Mouse (Mus musculus): Measurements from ENCODE around the gene Sap30bp. TPM values are rescaled to one million over a fixed set of nuclear protein-coding genes. Genes with fewer than 3 reads are reported as not detected.

The Sap30bp gene
- polyA plus RNA-seq, 1 experiment, result 3.0 TPM

- peak overlapping the region; percentile 75 for H3K4me3 ChIP-seq (replicated peaks)
- H3K27me3 ChIP-seq (ENCODE audit: control insufficient read depth), result no peaks in the 10 kb centered on the region
- TF ChIP-seq TAL1 (IDR thresholded peaks at IDR 0.05; ENCODE audit: low read length) (no peak), GATA1 (IDR thresholded peaks at IDR 0.05; ENCODE audit: low read length) (no peak)
- H3K36me3 ChIP-seq (ENCODE audit: control insufficient read depth), result peaks cover 90% of the 10 kb centered on the region
- H3K4me1 ChIP-seq (ENCODE audit: control insufficient read depth), result peaks cover 93% of the 10 kb centered on the region
- 0 out of 2 replicates have a peak, but pooled peaks cover 2% of the 10 kb centered on the region for H3K9me3 ChIP-seq (ENCODE audit: control insufficient read depth, low read length)
Measured at GRCm38 (mm10) chr11:115904231-115904955, 28.7 kb upstream of the Sap30bp start.

- H3K9me3 ChIP-seq (ENCODE audit: control insufficient read depth, low read length), result 0 out of 2 replicates have a peak, but pooled peaks cover 2% of the 10 kb centered on the region
- H3K36me3 ChIP-seq (ENCODE audit: control insufficient read depth), result peaks cover 95% of the 10 kb centered on the region
- H3K4me3 ChIP-seq (replicated peaks), result no peak overlapping the region
- no peaks in the 10 kb centered on the region for H3K27me3 ChIP-seq (ENCODE audit: control insufficient read depth)
- H3K4me1 ChIP-seq (ENCODE audit: control insufficient read depth), result peaks cover 91% of the 10 kb centered on the region
- no peak for TF ChIP-seq TAL1 (IDR thresholded peaks at IDR 0.05; ENCODE audit: low read length)
- TF ChIP-seq GATA1 (IDR thresholded peaks at IDR 0.05; ENCODE audit: low read length), result no peak
Measured at GRCm38 (mm10) chr11:115904956-115905790, 27.9 kb upstream of the Sap30bp start.

DNA sequence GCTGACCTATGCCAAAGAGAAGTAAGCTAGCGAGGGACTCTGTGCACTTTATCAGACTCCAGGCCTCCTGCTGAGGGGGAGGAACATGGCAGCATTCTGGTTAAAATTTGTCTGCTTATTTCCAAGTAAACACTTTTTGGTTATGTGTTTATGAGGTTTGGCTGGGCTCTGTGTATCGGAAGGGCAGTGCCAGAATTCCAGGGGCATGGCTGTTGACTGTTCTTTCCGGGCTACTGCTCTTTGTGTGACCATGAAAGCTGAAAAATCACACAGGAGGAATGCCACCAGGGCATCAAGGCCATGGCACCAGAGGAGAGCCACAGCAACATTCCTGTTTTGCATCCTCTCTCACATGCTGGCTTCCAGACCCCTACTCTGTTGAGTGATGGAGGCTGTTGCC lies 27.0 kb upstream of the Sap30bp start:
- Histone ChIP-seq H3K27me3 (ENCODE audit: control insufficient read depth) (no peaks in the 10 kb centered on the region), H3K4me3 (replicated peaks) (no peak overlapping the region), H3K9me3 (ENCODE audit: control insufficient read depth, low read length) (0 out of 2 replicates have a peak, but pooled peaks cover 2% of the 10 kb centered on the region), H3K36me3 (ENCODE audit: control insufficient read depth) (peaks cover 90% of the 10 kb centered on the region), H3K4me1 (ENCODE audit: control insufficient read depth) (peaks cover 89% of the 10 kb centered on the region)
- TF ChIP-seq TAL1 (IDR thresholded peaks at IDR 0.05; ENCODE audit: low read length) (no peak), GATA1 (IDR thresholded peaks at IDR 0.05; ENCODE audit: low read length) (no peak)

- H3K4me1 ChIP-seq (ENCODE audit: control insufficient read depth), result peaks cover 89% of the 10 kb centered on the region
- TF ChIP-seq GATA1 (IDR thresholded peaks at IDR 0.05; ENCODE audit: low read length) (no peak), TAL1 (IDR thresholded peaks at IDR 0.05; ENCODE audit: low read length) (no peak)
- H3K4me3 ChIP-seq (replicated peaks), result no peak overlapping the region
- H3K9me3 ChIP-seq (ENCODE audit: control insufficient read depth, low read length), result 0 out of 2 replicates have a peak, but pooled peaks cover 2% of the 10 kb centered on the region
- peaks cover 90% of the 10 kb centered on the region for H3K36me3 ChIP-seq (ENCODE audit: control insufficient read depth)
- H3K27me3 ChIP-seq (ENCODE audit: control insufficient read depth), result no peaks in the 10 kb centered on the region
Measured at GRCm38 (mm10) chr11:115906521-115906920, 26.6 kb upstream of the Sap30bp start.

GRCm38 (mm10) chr11:115911134-115911561 lies 21.9 kb upstream of the Sap30bp start:
- peaks cover 87% of the 10 kb centered on the region for H3K36me3 ChIP-seq (ENCODE audit: control insufficient read depth)
- no peaks in the 10 kb centered on the region for H3K27me3 ChIP-seq (ENCODE audit: control insufficient read depth)
- 0 out of 2 replicates have a peak, but pooled peaks cover 2% of the 10 kb centered on the region for H3K9me3 ChIP-seq (ENCODE audit: control insufficient read depth, low read length)
- peaks cover 80% of the 10 kb centered on the region for H3K4me1 ChIP-seq (ENCODE audit: control insufficient read depth)
- H3K4me3 ChIP-seq (replicated peaks), result peak overlapping the region; percentile 34
- TF ChIP-seq GATA1 (IDR thresholded peaks at IDR 0.05; ENCODE audit: low read length) (peak; percentile 89), TAL1 (IDR thresholded peaks at IDR 0.05; ENCODE audit: low read length) (peak; percentile 70)

GRCm38 (mm10) chr11:115911632-115912376 lies 21.3 kb upstream of the Sap30bp start, which contains the start of gene Smim6:
TSS of gene Smim6 (plus strand) at chr11:115912017.
- Histone ChIP-seq H3K9me3 (ENCODE audit: control insufficient read depth, low read length) (0 out of 2 replicates have a peak, but pooled peaks cover 2% of the 10 kb centered on the region), H3K4me1 (ENCODE audit: control insufficient read depth) (peaks cover 80% of the 10 kb centered on the region), H3K27me3 (ENCODE audit: control insufficient read depth) (no peaks in the 10 kb centered on the region), H3K4me3 (replicated peaks) (peak within 1 kb of the TSS; percentile 34), H3K36me3 (ENCODE audit: control insufficient read depth) (peaks cover 87% of the 10 kb centered on the region)
- TF ChIP-seq GATA1 (IDR thresholded peaks at IDR 0.05; ENCODE audit: low read length) (no peak), TAL1 (IDR thresholded peaks at IDR 0.05; ENCODE audit: low read length) (no peak)

- no peak overlapping the region for H3K4me3 ChIP-seq (replicated peaks)
- H3K36me3 ChIP-seq (ENCODE audit: control insufficient read depth), result peaks cover 80% of the 10 kb centered on the region
- no peak for TF ChIP-seq GATA1 (IDR thresholded peaks at IDR 0.05; ENCODE audit: low read length)
- TF ChIP-seq TAL1 (IDR thresholded peaks at IDR 0.05; ENCODE audit: low read length), result no peak
- H3K27me3 ChIP-seq (ENCODE audit: control insufficient read depth), result no peaks in the 10 kb centered on the region
- H3K4me1 ChIP-seq (ENCODE audit: control insufficient read depth), result peaks cover 51% of the 10 kb centered on the region
- no peaks in the 10 kb centered on the region for H3K9me3 ChIP-seq (ENCODE audit: control insufficient read depth, low read length)
Measured at GRCm38 (mm10) chr11:115916579-115916978, 16.5 kb upstream of the Sap30bp start.

- H3K4me3 ChIP-seq (replicated peaks), result no peak overlapping the region
- TF ChIP-seq TAL1 (IDR thresholded peaks at IDR 0.05; ENCODE audit: low read length), result no peak
- no peak for TF ChIP-seq GATA1 (IDR thresholded peaks at IDR 0.05; ENCODE audit: low read length)
- H3K27me3 ChIP-seq (ENCODE audit: control insufficient read depth), result no peaks in the 10 kb centered on the region
- no peaks in the 10 kb centered on the region for H3K9me3 ChIP-seq (ENCODE audit: control insufficient read depth, low read length)
- peaks cover 81% of the 10 kb centered on the region for H3K36me3 ChIP-seq (ENCODE audit: control insufficient read depth)
- peaks cover 32% of the 10 kb centered on the region for H3K4me1 ChIP-seq (ENCODE audit: control insufficient read depth)
Measured at GRCm38 (mm10) chr11:115918637-115919036, 14.4 kb upstream of the Sap30bp start.
